Mouse (Mus musculus) brain, embryonic 14.5 days (tissue): ENCODE data around the gene C1qtnf1.

Experiments
- CTCF ChIP-seq: fragments of 200-500 bp; IDR thresholded peaks from 2 replicates; pipeline ENCODE4 v1.5.1; 2012; ENCODE audit warnings: inconsistent platforms, mild to moderate bottlenecking, moderate library complexity, borderline replicate concordance; ENCODE audit not compliant: insufficient read depth, insufficient read length; ENCODE audit errors: extremely low read depth
- POLR2A ChIP-seq: fragments of 200-500 bp; IDR thresholded peaks from 2 replicates; pipeline ENCODE4 v1.6.1; 2012; ENCODE audit warnings: mild to moderate bottlenecking, inconsistent platforms, borderline replicate concordance; ENCODE audit not compliant: poor library complexity, insufficient read depth, insufficient read length, severe bottlenecking; ENCODE audit errors: extremely low read depth

- no peak for TF ChIP-seq CTCF
- no peak for TF ChIP-seq POLR2A
Measured at GRCm38 (mm10) chr11:118486281-118486680, 58.3 kb downstream of the C1qtnf1 start.
